Mouse (Mus musculus) testis, adult 2 months (tissue): ENCODE results near the gene Hist1h2bk. TPM values are rescaled to one million over a fixed set of nuclear protein-coding genes. Genes with fewer than 3 reads are reported as not detected.

Source experiments
- H3K27ac ChIP-seq: fragments of 200-500 bp; 2 replicates; pipeline ENCODE4 v1.5.1; 2012; ENCODE audit warnings: low read depth, low read length; ENCODE audit not compliant: control insufficient read depth, insufficient read depth
- H3K27me3 ChIP-seq: fragments of 200-500 bp; 2 replicates; pipeline ENCODE4 v1.6.1; 2012; ENCODE audit warnings: mild to moderate bottlenecking, low read length, moderate library complexity; ENCODE audit not compliant: control insufficient read depth, insufficient read depth
- H3K36me3 ChIP-seq: fragments of 200-500 bp; 2 replicates; pipeline ENCODE4 v1.6.1; 2012; ENCODE audit warnings: mild to moderate bottlenecking, low read length; ENCODE audit not compliant: control insufficient read depth, insufficient read depth
- H3K4me1 ChIP-seq: fragments of 200-500 bp; 2 replicates; pipeline ENCODE4 v1.6.1; 2012; ENCODE audit warnings: low read length; ENCODE audit not compliant: control insufficient read depth, insufficient read depth
- H3K4me3 ChIP-seq: fragments of 200-500 bp; 2 replicates; pipeline ENCODE4 v1.5.1; 2012; ENCODE audit warnings: low read depth, mild to moderate bottlenecking, low read length, moderate library complexity, mixed read lengths; ENCODE audit not compliant: control insufficient read depth
- CTCF ChIP-seq: fragments of 200-500 bp; IDR thresholded peaks from 2 replicates; pipeline ENCODE4 v1.5.1; 2012; ENCODE audit warnings: low read depth, mild to moderate bottlenecking, inconsistent platforms, low read length, moderate library complexity; ENCODE audit not compliant: control insufficient read depth, insufficient read depth, insufficient replicate concordance
- POLR2A ChIP-seq: fragments of 200-500 bp; IDR thresholded peaks from 2 replicates; pipeline ENCODE4 v1.6.1; 2012; ENCODE audit warnings: low read depth, mild to moderate bottlenecking, inconsistent platforms, low read length, moderate library complexity; ENCODE audit not compliant: control insufficient read depth
- polyA plus RNA-seq: library from polyadenylated mRNA; depleted of rRNA; stranded (reverse); fragments of >200 nt; gene quantifications from 2 replicates; pipeline ENCODE4 v1.2.3, GENCODE M21; 2012

The Hist1h2bk gene
- polyA plus RNA-seq, 1 experiment: 11.3 TPM

- no peak for TF ChIP-seq CTCF
- TF ChIP-seq POLR2A: no peak
- H3K4me1 ChIP-seq: peaks cover 7% of the 10 kb centered on the region
- H3K27ac ChIP-seq: no peak overlapping the region
- no peak overlapping the region for H3K4me3 ChIP-seq
- no peaks in the 10 kb centered on the region for H3K36me3 ChIP-seq
- peaks cover 2% of the 10 kb centered on the region; the same call in 1 of the 2 replicates for H3K27me3 ChIP-seq
Measured at GRCm38 (mm10) chr13:22015479-22016450, 19.9 kb upstream of the Hist1h2bk start.

GRCm38 (mm10) chr13:22019934-22020835 is 15.5 kb upstream of the Hist1h2bk start:
- Histone ChIP-seq H3K36me3 (no peaks in the 10 kb centered on the region), H3K27me3 (peaks cover 2% of the 10 kb centered on the region; the same call in 1 of the 2 replicates), H3K4me1 (peaks cover 7% of the 10 kb centered on the region), H3K4me3 (peak overlapping the region; percentile 28), H3K27ac (no peak overlapping the region)
- TF ChIP-seq POLR2A: no peak
- no peak for TF ChIP-seq CTCF

GRCm38 (mm10) chr13:22020901-22021339 is 14.8 kb upstream of the Hist1h2bk start:
- Histone ChIP-seq H3K4me3 (no peak overlapping the region), H3K27ac (no peak overlapping the region), H3K27me3 (no peaks in the 10 kb centered on the region; the same call in 1 of the 2 replicates), H3K4me1 (peaks cover 7% of the 10 kb centered on the region), H3K36me3 (no peaks in the 10 kb centered on the region)
- TF ChIP-seq POLR2A: no peak
- no peak for TF ChIP-seq CTCF

GRCm38 (mm10) chr13:22021581-22021980 is 14.1 kb upstream of the Hist1h2bk start:
- Histone ChIP-seq H3K36me3 (no peaks in the 10 kb centered on the region), H3K4me3 (no peak overlapping the region; the same call in 1 of the 2 replicates), H3K4me1 (peaks cover 7% of the 10 kb centered on the region), H3K27ac (no peak overlapping the region), H3K27me3 (no peaks in the 10 kb centered on the region; the same call in 1 of the 2 replicates)
- TF ChIP-seq CTCF (no peak), POLR2A (no peak)

- Histone ChIP-seq H3K36me3 (no peaks in the 10 kb centered on the region), H3K27me3 (no peaks in the 10 kb centered on the region; the same call in 1 of the 2 replicates), H3K4me1 (peaks cover 8% of the 10 kb centered on the region), H3K4me3 (no peak overlapping the region; the same call in 1 of the 2 replicates), H3K27ac (no peak overlapping the region)
- TF ChIP-seq POLR2A: no peak
- no peak for TF ChIP-seq CTCF
Measured at GRCm38 (mm10) chr13:22022241-22022640, 13.4 kb upstream of the Hist1h2bk start.

GRCm38 (mm10) chr13:22026058-22027031 is 9.3 kb upstream of the Hist1h2bk start:
- no peak for TF ChIP-seq CTCF
- TF ChIP-seq POLR2A: no peak
- Histone ChIP-seq H3K4me1 (peaks cover 6% of the 10 kb centered on the region), H3K27ac (no peak overlapping the region), H3K27me3 (no peaks in the 10 kb centered on the region), H3K36me3 (no peaks in the 10 kb centered on the region), H3K4me3 (peak overlapping the region; percentile 52)
